Mouse (Mus musculus) kidney, embryonic 14.5 days (tissue): ENCODE results near the gene Bspry. TPM values are rescaled to one million over a fixed set of nuclear protein-coding genes. Genes with fewer than 3 reads are reported as not detected.
A peak's percentile ranks its signal among the peaks of the same experiment; 100 is the strongest.
"Not testable (repeated sequence)": the region's sequence is repeated elsewhere in the genome, so short reads cannot be mapped to it uniquely, and the experiment has no call there.

Experiments used
- ATAC-seq: fragments of 200-750 bp; cut with Nextera tagmentation; 2 replicates; pipeline ENCODE4 v1.8.0; 2017; ENCODE audit warnings: moderate number of reproducible peaks, mild to moderate bottlenecking, moderate TSS enrichment, moderate library complexity; ENCODE audit not compliant: low FRiP score, low TSS enrichment
- H3K27ac ChIP-seq: fragments of 300-500 bp; sonication (generic); 2 replicates; pipeline ENCODE4 v1.5.1; 2014; ENCODE audit warnings: low read depth, mild to moderate bottlenecking, low read length, moderate library complexity, mixed read lengths
- H3K27me3 ChIP-seq: fragments of 300-500 bp; sonication (generic); 2 replicates; pipeline ENCODE4 v1.6.1; 2014; ENCODE audit warnings: mild to moderate bottlenecking, low read length; ENCODE audit not compliant: control insufficient read depth, insufficient read depth
- H3K36me3 ChIP-seq: fragments of 300-500 bp; sonication (generic); 2 replicates; pipeline ENCODE4 v1.6.1; 2014; ENCODE audit warnings: low read length, mixed read lengths; ENCODE audit not compliant: control insufficient read depth, insufficient read depth
- H3K4me1 ChIP-seq: fragments of 300-500 bp; sonication (generic); 2 replicates; pipeline ENCODE4 v1.6.1; 2014; ENCODE audit warnings: low read length, mixed read lengths; ENCODE audit not compliant: control insufficient read depth, insufficient read depth
- H3K4me2 ChIP-seq: fragments of 300-500 bp; sonication (generic); replicated peaks from 2 replicates; pipeline ENCODE4 v1.6.1; 2014; ENCODE audit warnings: low read depth, mild to moderate bottlenecking, low read length
- H3K4me3 ChIP-seq: fragments of 300-500 bp; sonication (generic); 2 replicates; pipeline ENCODE4 v1.5.1; 2014; ENCODE audit warnings: mild to moderate bottlenecking, low read length
- H3K9ac ChIP-seq: fragments of 300-500 bp; sonication (generic); 2 replicates; pipeline ENCODE4 v1.6.1; 2014; ENCODE audit warnings: low read depth, mild to moderate bottlenecking, low read length, moderate library complexity
- H3K9me3 ChIP-seq: fragments of 300-500 bp; sonication (generic); 2 replicates; pipeline ENCODE4 v1.6.1; 2016; ENCODE audit warnings: low read length; ENCODE audit not compliant: control insufficient read depth
- WGBS: fragments of 180-500 bp; shearing (Covaris S2); extraction: QIAGEN DNeasy Blood & Tissue Kit; methylation state at CpG from one replicate; pipeline ENCODE4 v1.1.7; 2014; 5-methylcytosine and 5-hydroxymethylcytosine counted together
- polyA plus RNA-seq: library from polyadenylated mRNA; unstranded; fragments of >200 nt; fragmentation: Nextera tagmentation; extraction: Ambion mirVana; gene quantifications from 2 replicates; pipeline ENCODE4 v1.2.1, GENCODE M21; 2014

Gene Bspry
- polyA plus RNA-seq, 1 experiment from 2014 or later = 25.8 TPM

GRCm38 (mm10) chr4:62475131-62475530 is 4.7 kb upstream of the Bspry start:
- H3K9ac ChIP-seq = no peak overlapping the region
- no peak overlapping the region for H3K4me2 ChIP-seq
- 68% methylated on average over 2 of the region's 2 CpGs for WGBS
- no peak overlapping the region for H3K4me3 ChIP-seq
- no peaks in the 10 kb centered on the region for H3K36me3 ChIP-seq
- H3K27ac ChIP-seq = 0 out of 2 replicates have a peak overlapping the region, but pooled peaks have one; percentile 43
- H3K27me3 ChIP-seq = no peaks in the 10 kb centered on the region
- peaks cover 5% of the 10 kb centered on the region; the same call in 1 of the 2 replicates for H3K4me1 ChIP-seq
- no peaks in the 10 kb centered on the region for H3K9me3 ChIP-seq
- ATAC-seq = no peak

- Histone ChIP-seq H3K36me3 (no peaks in the 10 kb centered on the region), H3K4me3 (no peak overlapping the region), H3K4me2 (no peak overlapping the region), H3K9ac (no peak overlapping the region), H3K27me3 (no peaks in the 10 kb centered on the region), H3K4me1 (peaks cover 3% of the 10 kb centered on the region; the same call in 1 of the 2 replicates), H3K27ac (peak overlapping the region; percentile 7; the same call in 1 of the 2 replicates), H3K9me3 (no peaks in the 10 kb centered on the region)
- no peak for ATAC-seq
- WGBS = 72% methylated on average over 6 of the region's 6 CpGs
Measured at GRCm38 (mm10) chr4:62475793-62476192, 4.1 kb upstream of the Bspry start.

GRCm38 (mm10) chr4:62477542-62478244 is 2.2 kb upstream of the Bspry start:
- 59% methylated on average over 6 of the region's 6 CpGs for WGBS
- H3K4me2 ChIP-seq = no peak overlapping the region
- H3K27ac ChIP-seq = peak overlapping the region; percentile 71
- ATAC-seq = no peak
- peaks cover 3% of the 10 kb centered on the region; the same call in 1 of the 2 replicates for H3K4me1 ChIP-seq
- no peaks in the 10 kb centered on the region for H3K36me3 ChIP-seq
- no peaks in the 10 kb centered on the region for H3K9me3 ChIP-seq
- H3K27me3 ChIP-seq = no peaks in the 10 kb centered on the region
- H3K4me3 ChIP-seq = no peak overlapping the region
- no peak overlapping the region for H3K9ac ChIP-seq

GRCm38 (mm10) chr4:62479593-62479936 is 288 bp upstream of the Bspry start:
- 15% methylated on average over 11 of the region's 11 CpGs for WGBS
- not testable (repeated sequence) for H3K36me3 ChIP-seq, ATAC-seq, H3K9me3 ChIP-seq, H3K27ac ChIP-seq, H3K4me1 ChIP-seq, H3K27me3 ChIP-seq
- Histone ChIP-seq H3K4me2 (peak overlapping the region; percentile 67), H3K4me3 (peak overlapping the region; percentile 52), H3K9ac (0 out of 2 replicates have a peak overlapping the region, but pooled peaks have one; percentile 61)

- WGBS = 30% methylated on average over 10 of the region's 10 CpGs
- Histone ChIP-seq H3K4me1 (peaks cover 3% of the 10 kb centered on the region; the same call in 1 of the 2 replicates), H3K9ac (0 out of 2 replicates have a peak overlapping the region, but pooled peaks have one; percentile 4), H3K4me2 (peak overlapping the region; percentile 67), H3K4me3 (peak overlapping the region; percentile 52), H3K36me3 (no peaks in the 10 kb centered on the region), H3K9me3 (no peaks in the 10 kb centered on the region), H3K27me3 (no peaks in the 10 kb centered on the region), H3K27ac (peak overlapping the region; percentile 20; the same call in 1 of the 2 replicates)
- ATAC-seq = peak; percentile 51
Measured at GRCm38 (mm10) chr4:62480709-62481605, 1.1 kb downstream of the Bspry start.

GRCm38 (mm10) chr4:62484928-62485327 is 5.1 kb downstream of the Bspry start:
- no peak for ATAC-seq

GRCm38 (mm10) chr4:62485450-62486161 is 5.8 kb downstream of the Bspry start:
- Histone ChIP-seq H3K4me3 (no peak overlapping the region), H3K9me3 (no peaks in the 10 kb centered on the region), H3K4me1 (no peaks in the 10 kb centered on the region), H3K27ac (no peak overlapping the region), H3K9ac (no peak overlapping the region), H3K27me3 (no peaks in the 10 kb centered on the region), H3K4me2 (no peak overlapping the region), H3K36me3 (no peaks in the 10 kb centered on the region)
- 87% methylated on average over 8 of the region's 8 CpGs for WGBS
- ATAC-seq = no peak

More at GRCm38 (mm10) chr4:62484928-62485327, 5.1 kb downstream of the Bspry start:
- no peaks in the 10 kb centered on the region; the same call in 1 of the 2 replicates for H3K4me1 ChIP-seq
- H3K9ac ChIP-seq = no peak overlapping the region
- H3K27me3 ChIP-seq = no peaks in the 10 kb centered on the region
- no peak overlapping the region for H3K4me2 ChIP-seq
- no peaks in the 10 kb centered on the region for H3K36me3 ChIP-seq
- 72% methylated on average over 3 of the region's 3 CpGs for WGBS
- no peak overlapping the region for H3K27ac ChIP-seq
- no peaks in the 10 kb centered on the region for H3K9me3 ChIP-seq
- no peak overlapping the region for H3K4me3 ChIP-seq

- 0 out of 2 replicates have a peak, but pooled peaks have one; percentile 17 for ATAC-seq
- no peaks in the 10 kb centered on the region for H3K9me3 ChIP-seq
- H3K4me2 ChIP-seq = no peak overlapping the region
- H3K4me3 ChIP-seq = no peak overlapping the region
- H3K9ac ChIP-seq = peak overlapping the region; percentile 7; the same call in 1 of the 2 replicates
- H3K36me3 ChIP-seq = no peaks in the 10 kb centered on the region
- no peak overlapping the region for H3K27ac ChIP-seq
- H3K27me3 ChIP-seq = no peaks in the 10 kb centered on the region
- 86% methylated on average over 15 of the region's 15 CpGs for WGBS
- no peaks in the 10 kb centered on the region for H3K4me1 ChIP-seq
Measured at GRCm38 (mm10) chr4:62486162-62486696, 6.4 kb downstream of the Bspry start.
